Mouse (Mus musculus) forebrain, embryonic 11.5 days (tissue): ENCODE measurements at regions not wholly inside any gene's neighbourhood (a gene's known extent, or its start where the extent isn't known, plus 50 kb on each side); places are given as distances from the start of the nearest gene placed in this dataset.

ENCODE experiments used
- ATAC-seq: fragments of 200-750 bp; cut with Nextera tagmentation; replicated peaks from 2 replicates; pipeline ENCODE4 v1.8.0; 2017; ENCODE audit warnings: moderate TSS enrichment; ENCODE audit not compliant: low FRiP score
- DNase-seq: peaks from one replicate; pipeline ENCODE4 v3.0.0-alpha.2; 2017; ENCODE audit warnings: low spot score
- H3K27ac ChIP-seq: fragments of 300-500 bp; sonication (generic); 2 replicates; pipeline ENCODE4 v1.5.1; 2014; ENCODE audit warnings: low read depth, low read length
- H3K27me3 ChIP-seq: fragments of 300-500 bp; sonication (generic); 2 replicates; pipeline ENCODE4 v1.6.1; 2014; ENCODE audit warnings: mild to moderate bottlenecking, low read length, mixed read lengths; ENCODE audit not compliant: control insufficient read depth, insufficient read depth
- H3K36me3 ChIP-seq: fragments of 300-500 bp; sonication (generic); 2 replicates; pipeline ENCODE4 v1.6.1; 2014; ENCODE audit warnings: mild to moderate bottlenecking, low read length, moderate library complexity, mixed read lengths; ENCODE audit not compliant: control insufficient read depth, insufficient read depth
- H3K4me1 ChIP-seq: fragments of 300-500 bp; sonication (generic); replicated peaks from 2 replicates; pipeline ENCODE4 v1.6.1; 2014; ENCODE audit warnings: low read length, mixed read lengths; ENCODE audit not compliant: control insufficient read depth, insufficient read depth
- H3K4me2 ChIP-seq: fragments of 300-500 bp; sonication (generic); 2 replicates; pipeline ENCODE4 v1.6.1; 2014; ENCODE audit warnings: low read depth, mild to moderate bottlenecking, low read length, moderate library complexity, mixed read lengths; ENCODE audit not compliant: severe bottlenecking
- H3K4me3 ChIP-seq: fragments of 300-500 bp; sonication (generic); 2 replicates; pipeline ENCODE4 v1.5.1; 2014; ENCODE audit warnings: low read depth, low read length
- H3K9ac ChIP-seq: fragments of 300-500 bp; sonication (generic); 2 replicates; pipeline ENCODE4 v1.6.1; 2014; ENCODE audit warnings: low read length
- H3K9me3 ChIP-seq: fragments of 300-500 bp; sonication (generic); 2 replicates; pipeline ENCODE4 v1.6.1; 2016; ENCODE audit warnings: low read length, mixed read lengths; ENCODE audit not compliant: control insufficient read depth
- WGBS: fragments of 180-500 bp; shearing (Covaris S2); extraction: QIAGEN DNeasy Blood & Tissue Kit; methylation state at CpG from one replicate; pipeline ENCODE4 v1.1.7; 2014; 5-methylcytosine and 5-hydroxymethylcytosine counted together

DNA sequence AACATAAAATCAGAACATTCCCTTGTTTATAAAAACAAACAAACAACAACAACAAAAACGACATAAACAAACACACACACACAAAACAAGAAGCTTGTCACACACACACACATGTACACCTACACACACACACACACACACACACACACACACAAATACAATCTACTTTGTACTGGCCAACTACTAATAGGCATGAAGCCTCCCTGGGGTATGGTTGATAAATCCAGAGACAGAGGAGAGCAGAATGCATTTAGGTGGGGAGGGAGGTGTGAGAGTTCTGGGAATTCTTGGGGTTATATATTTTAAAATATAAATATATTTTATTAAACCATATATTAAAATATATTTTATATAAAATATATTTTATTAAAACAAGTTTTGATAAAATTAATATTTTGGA is 371.6 kb upstream of the Pcdh20 start:
- Histone ChIP-seq H3K36me3 (no peaks in the 10 kb centered on the region), H3K27me3 (no peaks in the 10 kb centered on the region), H3K9ac (no peak overlapping the region), H3K4me1 (no peaks in the 10 kb centered on the region), H3K27ac (no peak overlapping the region), H3K9me3 (no peaks in the 10 kb centered on the region), H3K4me3 (no peak overlapping the region), H3K4me2 (no peak overlapping the region)
- no peak for DNase-seq
- WGBS, result 68% methylated on average over 1 of the region's 1 CpGs
- ATAC-seq, result 0 out of 2 replicates have a peak, but pooled peaks have one; percentile 39

DNA sequence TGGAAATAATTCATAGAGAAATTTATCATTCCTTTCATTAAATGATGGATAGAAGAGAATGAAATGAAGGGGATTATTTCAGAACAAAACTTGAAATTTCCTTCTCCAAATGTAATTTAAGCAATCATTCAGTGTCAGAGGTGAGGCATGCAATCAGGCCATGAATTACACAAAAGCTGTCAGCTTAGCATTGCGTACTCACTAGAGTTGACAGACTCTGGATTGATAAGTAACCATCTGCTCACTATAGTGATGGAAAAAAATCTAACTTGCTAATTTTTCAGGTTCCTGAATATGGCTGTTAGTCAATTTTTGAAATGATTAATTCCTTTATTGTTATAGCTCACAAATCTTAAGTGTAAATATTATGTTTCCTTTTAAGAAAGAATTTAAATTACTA is 334.5 kb upstream of the Pcdh20 start:
- Histone ChIP-seq H3K4me1 (no peaks in the 10 kb centered on the region), H3K4me3 (no peak overlapping the region), H3K27me3 (no peaks in the 10 kb centered on the region), H3K36me3 (no peaks in the 10 kb centered on the region), H3K9ac (no peak overlapping the region), H3K9me3 (no peaks in the 10 kb centered on the region), H3K4me2 (no peak overlapping the region), H3K27ac (no peak overlapping the region)
- 70% methylated on average over 1 of the region's 1 CpGs for WGBS
- ATAC-seq (no peak), DNase-seq (no peak)

DNA sequence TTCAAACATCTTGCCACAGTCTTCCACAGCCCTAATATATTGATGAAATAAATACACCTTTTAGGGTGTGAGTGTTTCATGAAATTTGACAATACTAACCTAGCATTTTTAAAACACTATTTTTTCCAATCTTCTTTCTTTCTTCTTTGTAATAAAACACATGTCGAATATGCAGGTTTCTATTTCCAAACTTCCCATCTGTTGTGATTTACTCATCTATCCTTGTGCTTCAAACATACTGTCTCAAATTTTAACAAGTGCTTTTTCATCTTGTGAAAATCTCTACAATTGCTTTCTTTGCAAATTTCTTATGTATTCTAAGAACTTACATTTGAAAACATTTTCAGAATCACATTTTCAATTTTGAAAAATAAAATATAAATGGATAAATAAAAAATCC is 330.1 kb upstream of the Pcdh20 start:
- DNase-seq, result no peak
- no peak overlapping the region for H3K27ac ChIP-seq
- no peaks in the 10 kb centered on the region for H3K9me3 ChIP-seq
- H3K9ac ChIP-seq, result no peak overlapping the region
- no peaks in the 10 kb centered on the region for H3K36me3 ChIP-seq
- no peak for ATAC-seq
- no peaks in the 10 kb centered on the region for H3K4me1 ChIP-seq
- H3K4me2 ChIP-seq, result no peak overlapping the region
- no peak overlapping the region for H3K4me3 ChIP-seq
- 76% methylated on average over 1 of the region's 1 CpGs for WGBS
- no peaks in the 10 kb centered on the region for H3K27me3 ChIP-seq

DNA sequence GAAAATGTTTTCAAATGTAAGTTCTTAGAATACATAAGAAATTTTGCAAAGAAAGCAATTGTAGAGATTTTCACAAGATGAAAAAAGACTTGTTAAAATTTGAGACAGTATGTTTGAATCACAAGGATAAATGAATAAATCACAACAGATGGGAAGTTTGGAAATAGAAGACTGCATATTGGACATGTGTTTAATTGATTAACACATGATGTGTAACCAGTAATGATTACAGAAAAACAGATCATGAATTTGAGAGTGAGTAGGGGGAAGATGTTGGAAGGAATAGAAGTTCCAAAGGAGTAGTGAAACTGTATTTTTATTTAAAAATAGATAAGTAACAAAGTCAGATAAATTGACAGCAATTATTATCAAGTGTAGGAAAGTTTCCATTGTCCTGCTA is 329.3 kb upstream of the Pcdh20 start:
- no peak for DNase-seq
- no peak overlapping the region for H3K9ac ChIP-seq
- H3K4me3 ChIP-seq, result no peak overlapping the region
- no peak overlapping the region for H3K4me2 ChIP-seq
- no peaks in the 10 kb centered on the region for H3K27me3 ChIP-seq
- H3K36me3 ChIP-seq, result no peaks in the 10 kb centered on the region
- H3K9me3 ChIP-seq, result no peaks in the 10 kb centered on the region
- no peak overlapping the region for H3K27ac ChIP-seq
- ATAC-seq, result no peak
- no peaks in the 10 kb centered on the region for H3K4me1 ChIP-seq
